7 mouse cellular contexts compared by ENCODE assay signal in the genomic region with DNA sequence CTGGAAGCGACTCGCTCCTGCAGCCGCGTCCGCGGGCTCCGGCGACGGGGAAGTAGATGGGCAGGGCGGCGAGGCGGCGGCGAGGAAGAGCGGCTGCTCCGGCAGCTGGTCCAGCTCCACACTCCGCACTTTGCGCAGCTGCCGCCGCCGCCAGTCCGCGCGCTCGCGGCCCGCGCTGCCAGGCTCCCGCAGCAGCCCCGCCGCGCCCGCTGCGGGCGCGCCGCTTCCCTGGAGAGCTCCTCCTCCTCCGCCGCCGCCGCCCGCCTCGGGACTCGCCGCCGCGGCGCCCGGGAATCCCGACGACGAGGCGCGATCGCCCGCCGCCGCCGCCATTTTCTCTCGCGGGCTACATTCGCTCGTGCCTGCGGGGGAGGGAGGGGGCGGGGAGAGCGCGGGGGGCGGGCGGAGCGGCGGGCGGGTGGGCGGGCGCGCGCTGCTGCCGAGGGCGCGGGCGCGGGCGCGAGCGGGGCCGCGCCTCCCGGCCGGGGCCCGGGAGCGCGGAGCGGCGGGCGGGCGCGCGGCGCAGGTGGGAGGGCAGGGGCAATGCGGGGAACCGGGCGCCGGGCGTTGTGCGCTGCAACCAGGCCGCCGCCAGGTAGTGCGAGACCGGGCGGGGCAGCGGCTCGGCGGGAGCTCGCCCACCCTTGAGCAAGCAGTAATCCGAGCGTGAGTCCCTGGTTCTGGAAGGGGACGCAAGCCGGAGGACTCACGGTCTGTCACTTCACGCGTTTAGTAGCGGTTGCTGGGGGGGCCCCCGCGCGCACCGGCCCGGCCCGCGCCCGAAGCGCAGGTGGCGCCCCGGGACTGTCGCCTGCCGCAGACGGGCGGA. TPM values are rescaled to one million over a fixed set of nuclear protein-coding genes. Genes with fewer than 3 reads are reported as not detected.
DNase-seq lines count a peak whose midpoint lies in the region; ATAC-seq lines count a peak whose summit lies in the region.

A gene (minus strand): TSS at position 357 of the 829 bp plus-strand sequence.

- under 1% methylated on average over 113 of the region's 136 CpGs for WGBS in midbrain, embryonic 10.5 days

- DNase-seq in adrenal gland, adult (ENCODE audit: inconsistent age in 2 of 2, low spot score in 1 of 2): peak; percentile 82 to 93
- peak; percentile 80 for DNase-seq in embryo, embryonic 10 days (ENCODE audit: low spot score)
- DNase-seq in gastrocnemius, postnatal 25 days: peak; percentile 57
- peak; percentile 69 to 77 for DNase-seq in left cerebral cortex, postnatal 25 days (ENCODE audit: low spot score in 2 of 2)
- DNase-seq in midbrain, embryonic 10.5 days (ENCODE audit: low spot score): peak; percentile 83
- peak; percentile 71 to 80 for DNase-seq in spleen, adult 18-20 months

- no peaks in the 10 kb centered on the region for H3K36me3 ChIP-seq in midbrain, embryonic 10.5 days

- intact Hi-C loops in left cerebral cortex, postnatal 25 days (cut with DNase I): loop anchor here (5.0 kb wide), 3 partner anchors 93 to 388 kb away; no protein-coding TSS in a partner anchor

- no peaks in the 10 kb centered on the region for H3K9me3 ChIP-seq in midbrain, embryonic 10.5 days (replicated peaks)

- peak within 1 kb of the TSS; percentile 97 for H3K27ac ChIP-seq in midbrain, embryonic 10.5 days (replicated peaks)

- peaks cover 21% of the 10 kb centered on the region for H3K27me3 ChIP-seq in midbrain, embryonic 10.5 days (ENCODE audit: low read depth, poor library complexity, severe bottlenecking)

- H3K4me1 ChIP-seq in midbrain, embryonic 10.5 days: peaks cover 34% of the 10 kb centered on the region

- H3K4me3 ChIP-seq in midbrain, embryonic 10.5 days: peak within 1 kb of the TSS; percentile 81

- peak; percentile 32 for ATAC-seq in inflammation-experienced regulatory T-cells, adult 6 months

RNA-seq across cellular contexts. Expression of the gene that starts here (rescaled TPM):
- 1 to 10 TPM; 8.0 to 9.3 TPM for total RNA-seq in gastrocnemius, postnatal 25 days (2021)
- polyA plus RNA-seq in inflammation-experienced regulatory T-cells, adult 6 months (2017; shearing (Covaris generic)): 100 to 1,000 TPM in 2 of 3 experiments, 10 to 100 TPM in 1; 81.9 to 104 (median 103) TPM
- total RNA-seq in left cerebral cortex, postnatal 25 days (2021): 10 to 100 TPM in 1 of 2 experiments, 1 to 10 TPM in 1; 8.8 to 10.3 TPM
- 10.5 and 10.7 TPM in 2 replicates for polyA plus RNA-seq in midbrain, embryonic 10.5 days (2016; fragmentation: Nextera tagmentation; extraction: Ambion mirVana)

Comparison
In these comparisons a context has a peak if more than half of its experiments do, and no peak if none do; other contexts are left out.
1. Peak in every context shown above with its lines: DNase-seq, ATAC-seq, H3K4me3 ChIP-seq and H3K27ac ChIP-seq.